Mouse (Mus musculus) right cerebral cortex, postnatal 14 days (tissue): ENCODE results near the gene Ubash3b.

Experiments
- DNase-seq: peaks from one replicate; pipeline ENCODE4 v3.0.0; 2022

Ubash3b gene

GRCm38 (mm10) chr9:41084191-41084901, 77.2 kb downstream of the Ubash3b start:
- no peak for DNase-seq

- no peak for DNase-seq
These were observed 78.0 kb downstream of the Ubash3b start for GRCm38 (mm10) chr9:41083386-41084055.

GRCm38 (mm10) chr9:41082891-41083290, 78.6 kb downstream of the Ubash3b start:
- DNase-seq = no peak

GRCm38 (mm10) chr9:41080877-41081276, 80.6 kb downstream of the Ubash3b start:
- no peak for DNase-seq

GRCm38 (mm10) chr9:41079428-41080155, 81.9 kb downstream of the Ubash3b start:
- no peak for DNase-seq

- DNase-seq = no peak
These were observed 83.3 kb downstream of the Ubash3b start for GRCm38 (mm10) chr9:41078198-41078597.

GRCm38 (mm10) chr9:41076150-41076549, 85.3 kb downstream of the Ubash3b start:
- DNase-seq = no peak

- no peak for DNase-seq
These were observed 86.0 kb downstream of the Ubash3b start for GRCm38 (mm10) chr9:41075528-41075927.

- DNase-seq = no peak
These were observed 88.1 kb downstream of the Ubash3b start for GRCm38 (mm10) chr9:41073196-41074009.

GRCm38 (mm10) chr9:41072786-41073185, 88.7 kb downstream of the Ubash3b start:
- no peak for DNase-seq

GRCm38 (mm10) chr9:41071906-41072511, 89.5 kb downstream of the Ubash3b start:
- DNase-seq = no peak

GRCm38 (mm10) chr9:41070761-41071181, 90.7 kb downstream of the Ubash3b start:
- no peak for DNase-seq

GRCm38 (mm10) chr9:41069509-41069908, 92.0 kb downstream of the Ubash3b start:
- DNase-seq = no peak

- DNase-seq = no peak
These were observed 100.1 kb downstream of the Ubash3b start for GRCm38 (mm10) chr9:41061446-41061845.

- no peak for DNase-seq
These were observed 100.9 kb downstream of the Ubash3b start for GRCm38 (mm10) chr9:41060617-41061016.

- no peak for DNase-seq
These were observed 102.5 kb downstream of the Ubash3b start for GRCm38 (mm10) chr9:41058765-41059535.

GRCm38 (mm10) chr9:41054166-41054565, 107.3 kb downstream of the Ubash3b start:
- DNase-seq = peak; percentile 75

- no peak for DNase-seq
These were observed 108.0 kb downstream of the Ubash3b start for GRCm38 (mm10) chr9:41053478-41053877.

GRCm38 (mm10) chr9:41051080-41051932, 110.2 kb downstream of the Ubash3b start:
- no peak for DNase-seq

GRCm38 (mm10) chr9:41050331-41051079, 111.0 kb downstream of the Ubash3b start:
- peak; percentile 29 for DNase-seq
